Mouse (Mus musculus) kidney, embryonic 14.5 days (tissue): ENCODE results near the gene Nrxn1. TPM values are rescaled to one million over a fixed set of nuclear protein-coding genes. Genes with fewer than 3 reads are reported as not detected.

ENCODE experiments used
- ATAC-seq: fragments of 200-750 bp; cut with Nextera tagmentation; 2 replicates; pipeline ENCODE4 v1.8.0; 2017; ENCODE audit warnings: moderate number of reproducible peaks, mild to moderate bottlenecking, moderate TSS enrichment, moderate library complexity; ENCODE audit not compliant: low FRiP score, low TSS enrichment
- H3K27ac ChIP-seq: fragments of 300-500 bp; sonication (generic); 2 replicates; pipeline ENCODE4 v1.5.1; 2014; ENCODE audit warnings: low read depth, mild to moderate bottlenecking, low read length, moderate library complexity, mixed read lengths
- H3K27me3 ChIP-seq: fragments of 300-500 bp; sonication (generic); 2 replicates; pipeline ENCODE4 v1.6.1; 2014; ENCODE audit warnings: mild to moderate bottlenecking, low read length; ENCODE audit not compliant: control insufficient read depth, insufficient read depth
- H3K36me3 ChIP-seq: fragments of 300-500 bp; sonication (generic); 2 replicates; pipeline ENCODE4 v1.6.1; 2014; ENCODE audit warnings: low read length, mixed read lengths; ENCODE audit not compliant: control insufficient read depth, insufficient read depth
- H3K4me1 ChIP-seq: fragments of 300-500 bp; sonication (generic); 2 replicates; pipeline ENCODE4 v1.6.1; 2014; ENCODE audit warnings: low read length, mixed read lengths; ENCODE audit not compliant: control insufficient read depth, insufficient read depth
- H3K4me2 ChIP-seq: fragments of 300-500 bp; sonication (generic); replicated peaks from 2 replicates; pipeline ENCODE4 v1.6.1; 2014; ENCODE audit warnings: low read depth, mild to moderate bottlenecking, low read length
- H3K4me3 ChIP-seq: fragments of 300-500 bp; sonication (generic); 2 replicates; pipeline ENCODE4 v1.5.1; 2014; ENCODE audit warnings: mild to moderate bottlenecking, low read length
- H3K9ac ChIP-seq: fragments of 300-500 bp; sonication (generic); 2 replicates; pipeline ENCODE4 v1.6.1; 2014; ENCODE audit warnings: low read depth, mild to moderate bottlenecking, low read length, moderate library complexity
- H3K9me3 ChIP-seq: fragments of 300-500 bp; sonication (generic); 2 replicates; pipeline ENCODE4 v1.6.1; 2016; ENCODE audit warnings: low read length; ENCODE audit not compliant: control insufficient read depth
- WGBS: fragments of 180-500 bp; shearing (Covaris S2); extraction: QIAGEN DNeasy Blood & Tissue Kit; methylation state at CpG from one replicate; pipeline ENCODE4 v1.1.7; 2014; 5-methylcytosine and 5-hydroxymethylcytosine counted together
- polyA plus RNA-seq: library from polyadenylated mRNA; unstranded; fragments of >200 nt; fragmentation: Nextera tagmentation; extraction: Ambion mirVana; gene quantifications from 2 replicates; pipeline ENCODE4 v1.2.1, GENCODE M21; 2014

The Nrxn1 gene
- polyA plus RNA-seq, 1 experiment from 2014 or later, result 10.1 TPM

DNA sequence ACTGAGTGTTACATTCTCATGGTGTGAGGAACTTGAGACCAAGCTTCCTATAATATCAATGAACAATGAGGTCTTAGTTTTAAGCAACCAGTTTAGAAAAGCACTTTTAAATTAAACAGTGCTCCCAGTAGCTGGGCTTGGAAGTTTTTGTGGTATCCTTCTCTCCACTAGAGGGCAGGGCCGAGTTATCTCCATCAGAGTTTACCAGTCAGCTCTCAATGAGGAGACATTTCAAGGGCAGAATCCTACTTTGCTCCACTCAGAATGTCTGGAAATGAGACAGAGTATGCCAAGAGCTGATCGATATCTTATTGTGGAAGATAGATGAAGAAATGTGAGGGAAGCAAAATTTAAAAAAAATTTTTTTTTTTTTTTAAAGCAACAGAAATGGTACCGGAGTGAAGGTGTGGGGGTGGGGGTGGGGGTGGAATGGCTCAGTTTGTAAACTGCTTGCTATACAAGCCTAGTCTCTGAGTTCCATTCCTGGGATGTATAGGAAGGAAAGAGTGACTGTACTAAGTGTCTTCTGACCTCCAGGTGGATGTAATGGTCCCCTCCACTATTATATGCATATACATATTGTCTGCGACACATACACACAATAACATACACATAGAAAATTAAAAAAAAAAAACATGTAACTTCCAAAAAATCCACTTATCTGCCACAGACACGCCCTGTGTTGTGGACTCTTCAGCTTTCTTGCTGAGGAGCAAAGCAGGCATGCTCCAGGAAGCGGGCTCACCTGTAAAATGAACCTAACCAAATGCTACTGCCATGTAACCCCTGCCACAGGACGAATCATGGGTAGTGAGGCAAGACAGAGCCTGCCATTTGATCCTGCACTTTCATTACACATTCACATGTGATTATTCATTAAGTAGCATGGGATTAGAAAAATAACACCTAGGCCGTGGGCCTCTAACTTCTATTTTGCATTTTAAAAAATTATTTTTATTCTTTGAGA lies 283.4 kb downstream of the Nrxn1 start:
- Histone ChIP-seq H3K4me3 (no peak overlapping the region), H3K27me3 (no peaks in the 10 kb centered on the region), H3K4me1 (0 out of 2 replicates have a peak, but pooled peaks cover 9% of the 10 kb centered on the region), H3K27ac (no peak overlapping the region), H3K9me3 (no peaks in the 10 kb centered on the region; the same call in 1 of the 2 replicates), H3K36me3 (no peaks in the 10 kb centered on the region), H3K4me2 (no peak overlapping the region), H3K9ac (no peak overlapping the region)
- 51% methylated on average over 8 of the region's 8 CpGs for WGBS
- ATAC-seq, result peak; percentile 78

DNA sequence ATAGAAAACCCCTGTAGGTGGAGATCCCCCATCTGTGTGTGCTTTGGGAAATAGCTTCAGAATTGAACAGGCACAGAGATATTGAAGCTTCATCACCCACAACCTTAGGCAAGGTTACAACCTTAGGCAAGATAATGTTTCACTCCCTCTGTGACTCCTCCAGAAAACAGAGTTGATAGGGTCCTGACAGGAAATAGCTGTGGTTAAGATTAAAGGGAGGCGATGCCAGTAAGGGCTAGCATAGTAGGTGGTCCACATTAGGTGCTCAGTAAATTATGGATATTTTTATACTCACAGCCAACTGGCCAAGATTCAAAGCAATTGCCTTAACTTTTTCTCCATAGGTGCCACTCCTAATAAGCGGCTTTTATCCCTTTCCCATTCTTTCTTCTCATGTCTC lies 284.6 kb downstream of the Nrxn1 start:
- Histone ChIP-seq H3K36me3 (no peaks in the 10 kb centered on the region), H3K4me3 (no peak overlapping the region), H3K9me3 (no peaks in the 10 kb centered on the region; the same call in 1 of the 2 replicates), H3K9ac (no peak overlapping the region), H3K27ac (no peak overlapping the region), H3K4me2 (no peak overlapping the region), H3K4me1 (0 out of 2 replicates have a peak, but pooled peaks cover 9% of the 10 kb centered on the region), H3K27me3 (no peaks in the 10 kb centered on the region)
- peak; percentile 56; the same call in 1 of the 2 replicates for ATAC-seq
- WGBS, result 22% methylated on average over 2 of the region's 2 CpGs

DNA sequence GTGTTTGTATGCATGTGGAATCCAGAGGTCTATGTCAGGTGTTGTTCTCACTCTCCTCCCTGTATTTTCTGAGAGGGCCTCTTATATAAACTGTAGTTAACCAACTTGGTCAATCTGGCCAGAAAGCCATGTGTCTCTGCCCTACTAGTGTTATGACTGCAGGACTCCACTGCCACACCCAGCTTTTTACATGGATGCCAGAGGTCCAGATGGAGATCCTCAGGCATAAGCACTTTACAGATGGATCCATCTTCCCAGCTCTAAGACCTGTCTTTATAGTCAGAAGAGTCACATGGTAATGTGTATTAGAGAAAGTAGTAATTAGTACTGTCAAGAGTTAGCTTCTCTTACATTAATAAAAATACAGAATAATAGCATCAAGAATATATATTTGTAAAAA lies 285.7 kb downstream of the Nrxn1 start:
- H3K9ac ChIP-seq, result no peak overlapping the region
- H3K4me1 ChIP-seq, result 0 out of 2 replicates have a peak, but pooled peaks cover 9% of the 10 kb centered on the region
- no peaks in the 10 kb centered on the region for H3K27me3 ChIP-seq
- no peak overlapping the region for H3K27ac ChIP-seq
- no peaks in the 10 kb centered on the region; the same call in 1 of the 2 replicates for H3K9me3 ChIP-seq
- no peak for ATAC-seq
- no peak overlapping the region for H3K4me2 ChIP-seq
- no peaks in the 10 kb centered on the region for H3K36me3 ChIP-seq
- H3K4me3 ChIP-seq, result no peak overlapping the region

DNA sequence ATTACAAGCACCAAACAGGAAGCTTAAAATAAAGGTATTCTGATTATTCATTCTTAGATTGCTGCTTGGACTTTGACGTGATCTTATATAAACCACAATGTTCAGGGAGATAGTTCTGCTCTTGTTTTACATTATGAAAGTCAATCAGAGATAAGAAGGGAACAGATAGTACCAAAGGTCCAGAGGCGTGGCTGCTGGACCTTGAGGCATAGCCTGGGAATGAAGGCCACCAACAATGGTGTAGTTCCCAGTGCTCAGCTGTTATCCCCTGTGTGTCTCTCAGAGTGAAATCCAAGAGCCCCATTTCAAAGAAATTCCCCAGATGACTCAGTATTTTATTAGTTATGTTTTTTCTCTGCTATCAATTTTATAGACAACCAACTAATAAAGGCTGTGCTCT lies 294.2 kb downstream of the Nrxn1 start:
- Histone ChIP-seq H3K27ac (no peak overlapping the region), H3K9ac (no peak overlapping the region), H3K4me3 (no peak overlapping the region), H3K27me3 (no peaks in the 10 kb centered on the region), H3K4me1 (no peaks in the 10 kb centered on the region), H3K9me3 (no peaks in the 10 kb centered on the region), H3K36me3 (no peaks in the 10 kb centered on the region), H3K4me2 (no peak overlapping the region)
- 82% methylated on average over 2 of the region's 2 CpGs for WGBS
- ATAC-seq, result no peak

DNA sequence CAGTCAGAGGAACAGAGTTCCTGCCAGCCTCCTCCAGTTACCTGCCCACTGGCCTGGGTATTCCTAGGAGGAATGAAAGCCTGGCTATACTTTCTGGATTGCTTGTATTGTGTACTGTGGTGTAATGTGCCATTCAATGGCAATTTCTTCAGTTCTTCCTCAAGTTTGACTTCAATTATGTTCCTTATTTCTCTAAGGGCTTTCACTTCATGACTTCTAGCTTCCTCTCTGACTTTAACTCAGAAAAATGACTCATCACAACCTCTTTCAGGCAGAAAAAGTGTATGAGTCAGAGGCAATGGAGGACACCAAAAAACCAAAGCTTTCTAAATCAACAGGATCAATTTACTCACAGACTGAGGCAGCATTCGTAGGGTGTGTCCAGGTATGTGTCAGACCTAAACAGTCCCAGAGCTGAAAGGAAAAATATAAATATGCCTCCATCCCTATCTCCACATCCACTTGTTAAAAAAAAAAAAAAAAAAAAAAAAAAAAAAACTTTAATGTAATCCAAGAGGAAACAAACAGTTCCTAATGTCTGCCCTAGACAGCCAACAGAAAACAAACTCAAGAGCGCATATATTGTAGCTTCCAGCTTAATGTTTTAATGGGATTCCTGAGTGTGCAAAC lies 295.1 kb downstream of the Nrxn1 start:
- Histone ChIP-seq H3K9ac (no peak overlapping the region), H3K4me1 (no peaks in the 10 kb centered on the region), H3K27me3 (no peaks in the 10 kb centered on the region), H3K36me3 (no peaks in the 10 kb centered on the region), H3K4me2 (no peak overlapping the region), H3K4me3 (no peak overlapping the region), H3K27ac (no peak overlapping the region), H3K9me3 (no peaks in the 10 kb centered on the region)
- 93% methylated on average over 2 of the region's 2 CpGs for WGBS
- ATAC-seq, result no peak

DNA sequence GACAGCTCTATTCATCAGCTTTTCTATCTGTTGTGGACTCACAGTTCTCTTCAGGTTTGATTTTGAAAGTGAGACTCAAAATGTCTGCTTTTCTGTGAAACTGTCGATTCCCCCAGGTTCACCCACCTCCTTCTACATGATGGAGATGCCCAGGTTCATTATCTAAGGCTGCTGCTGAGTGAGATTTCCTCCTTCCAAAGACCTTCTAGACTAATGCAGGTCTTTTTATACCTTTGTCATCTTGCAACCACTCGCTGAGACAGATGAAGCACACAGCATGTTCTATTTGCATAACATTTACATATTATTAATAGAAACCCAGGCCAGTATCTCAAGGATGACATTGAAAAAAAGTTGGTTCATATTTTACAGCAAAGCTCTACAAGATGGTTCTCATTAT lies 295.9 kb downstream of the Nrxn1 start:
- Histone ChIP-seq H3K9me3 (no peaks in the 10 kb centered on the region), H3K4me3 (no peak overlapping the region), H3K4me1 (no peaks in the 10 kb centered on the region), H3K27ac (no peak overlapping the region), H3K9ac (no peak overlapping the region), H3K27me3 (no peaks in the 10 kb centered on the region), H3K36me3 (no peaks in the 10 kb centered on the region), H3K4me2 (no peak overlapping the region)
- 82% methylated on average over 2 of the region's 2 CpGs for WGBS
- ATAC-seq, result no peak

DNA sequence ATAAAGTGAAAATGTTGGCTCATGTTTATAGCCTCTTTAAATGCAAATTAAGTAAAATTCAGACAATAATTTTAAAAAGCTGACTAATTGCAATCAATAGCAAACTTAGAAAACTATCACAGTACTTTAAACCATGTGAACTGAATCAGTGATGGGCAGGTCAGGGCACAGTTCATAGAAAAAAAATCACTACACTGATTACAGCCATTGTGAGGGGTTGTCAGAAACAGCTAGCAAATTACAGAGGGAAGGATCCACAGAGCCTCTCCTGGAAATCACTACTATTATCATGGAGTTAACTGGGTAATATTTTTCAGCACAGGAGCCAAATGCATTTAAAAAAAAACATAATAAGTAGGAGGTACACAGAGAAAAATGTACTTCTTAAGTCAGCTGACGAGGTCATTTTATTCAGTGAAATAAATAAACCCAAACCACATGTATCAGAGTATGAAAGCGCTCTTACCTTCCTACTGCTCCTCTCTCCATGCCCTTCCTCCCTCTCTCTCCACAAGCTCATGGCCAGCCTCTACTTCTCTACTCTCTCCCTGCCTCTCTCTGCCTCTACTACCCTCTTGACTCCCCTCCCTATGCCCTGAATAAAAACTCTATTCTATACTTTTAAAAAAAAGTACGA lies 304.3 kb downstream of the Nrxn1 start:
- no peak for ATAC-seq
- no peak overlapping the region for H3K27ac ChIP-seq
- no peaks in the 10 kb centered on the region for H3K4me1 ChIP-seq
- H3K27me3 ChIP-seq, result no peaks in the 10 kb centered on the region
- no peak overlapping the region for H3K9ac ChIP-seq
- H3K4me2 ChIP-seq, result no peak overlapping the region
- no peak overlapping the region for H3K4me3 ChIP-seq
- 89% methylated on average over 3 of the region's 3 CpGs for WGBS
- H3K9me3 ChIP-seq, result no peaks in the 10 kb centered on the region
- H3K36me3 ChIP-seq, result no peaks in the 10 kb centered on the region

DNA sequence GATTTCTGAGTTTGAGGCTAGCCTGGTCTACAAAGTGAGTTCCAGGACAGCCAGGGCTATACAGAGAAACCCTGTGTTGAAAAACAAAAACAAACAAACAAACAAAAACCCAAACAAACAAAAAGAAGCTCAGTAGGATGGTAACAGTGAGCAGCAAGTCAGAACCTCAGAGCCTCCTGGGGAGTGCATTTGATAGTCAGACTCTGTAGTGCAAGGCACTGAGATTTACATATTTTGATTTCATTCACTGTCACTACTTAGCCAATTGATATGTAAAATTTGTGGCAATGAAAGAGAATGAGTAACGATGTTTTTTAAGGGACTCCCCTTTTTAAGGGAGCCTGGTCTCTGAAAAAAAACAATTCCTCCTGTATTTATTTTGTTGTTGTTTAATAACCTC lies 304.8 kb downstream of the Nrxn1 start:
- no peaks in the 10 kb centered on the region for H3K9me3 ChIP-seq
- no peak overlapping the region for H3K4me2 ChIP-seq
- no peak overlapping the region for H3K4me3 ChIP-seq
- H3K4me1 ChIP-seq, result no peaks in the 10 kb centered on the region
- H3K27ac ChIP-seq, result no peak overlapping the region
- no peaks in the 10 kb centered on the region for H3K27me3 ChIP-seq
- WGBS, result 50% methylated on average over 1 of the region's 1 CpGs
- ATAC-seq, result no peak
- H3K36me3 ChIP-seq, result no peaks in the 10 kb centered on the region
- H3K9ac ChIP-seq, result no peak overlapping the region
